Mouse (Mus musculus) cortical plate, adult 2 months (tissue): ENCODE measurements at regions not wholly inside any gene's neighbourhood (a gene's known extent, or its start where the extent isn't known, plus 50 kb on each side); places are given as distances from the start of the nearest gene placed in this dataset.
"Not testable (repeated sequence)": the region's sequence is repeated elsewhere in the genome, so short reads cannot be mapped to it uniquely, and the experiment has no call there.

ENCODE experiments used
- H3K27ac ChIP-seq: fragments of 200-500 bp; 2 replicates; pipeline ENCODE4 v1.5.1; 2012; ENCODE audit warnings: low read length, control low read depth, inconsistent platforms; ENCODE audit not compliant: insufficient read depth
- H3K4me1 ChIP-seq: fragments of 200-500 bp; 2 replicates; pipeline ENCODE4 v1.6.1; 2011; ENCODE audit warnings: low read length; ENCODE audit not compliant: control insufficient read depth, insufficient read depth
- H3K4me3 ChIP-seq: fragments of 200-500 bp; 2 replicates; pipeline ENCODE4 v1.5.1; 2011; ENCODE audit warnings: mild to moderate bottlenecking, low read length, control low read depth; ENCODE audit not compliant: insufficient read depth
- CTCF ChIP-seq: fragments of 200-500 bp; IDR thresholded peaks from 2 replicates; pipeline ENCODE4 v1.5.1; 2011; ENCODE audit warnings: mild to moderate bottlenecking, control low read depth, low read length; ENCODE audit not compliant: insufficient read depth; ENCODE audit errors: extremely low read depth
- POLR2A ChIP-seq: fragments of 200-500 bp; IDR thresholded peaks from 2 replicates; pipeline ENCODE4 v1.6.1; 2011; ENCODE audit warnings: mild to moderate bottlenecking, low read length, control low read depth; ENCODE audit not compliant: insufficient read depth; ENCODE audit errors: extremely low read depth

DNA sequence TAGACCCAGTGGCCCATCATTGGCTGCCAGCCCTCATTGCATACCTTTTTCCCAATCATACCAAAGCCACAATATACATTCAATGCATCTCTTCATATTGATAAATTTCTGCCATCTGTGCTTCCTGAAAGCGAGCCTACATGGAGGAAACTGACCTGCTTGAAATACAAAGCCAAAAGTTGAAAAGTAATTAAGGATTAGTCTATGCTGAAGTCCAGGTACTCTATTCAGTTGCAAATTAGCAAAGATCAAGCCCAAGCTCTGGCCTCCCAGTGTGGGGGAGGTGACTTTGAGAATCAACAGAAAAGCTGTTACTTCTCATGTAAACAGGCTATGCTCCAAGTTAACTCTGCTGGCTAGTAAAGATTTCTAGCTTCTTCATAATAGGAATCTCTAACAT, 210.7 kb upstream of the Ngly1 start:
- no peaks in the 10 kb centered on the region for H3K4me1 ChIP-seq
- TF ChIP-seq CTCF (no peak), POLR2A (no peak)
- H3K4me3 ChIP-seq: no peak overlapping the region
- no peak overlapping the region for H3K27ac ChIP-seq

DNA sequence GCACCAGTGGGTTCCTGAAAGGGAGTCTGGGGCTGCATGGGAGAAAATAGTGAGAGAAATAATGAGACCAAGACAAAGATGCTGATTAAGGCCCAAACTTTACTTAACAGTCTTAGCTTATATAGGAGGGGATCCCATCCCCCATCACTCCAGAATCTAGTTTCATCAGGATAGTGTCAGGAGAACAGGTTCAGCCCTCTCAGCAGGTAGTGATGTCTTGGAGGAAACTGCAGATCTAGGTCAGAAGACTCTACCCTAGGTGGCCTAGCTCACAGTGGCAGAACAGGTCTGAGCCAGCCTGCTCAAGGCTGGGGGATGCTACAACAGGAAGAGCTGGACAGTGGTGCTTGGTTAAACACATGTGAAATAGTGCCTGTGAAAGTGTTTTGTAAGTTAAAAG, 204.6 kb upstream of the Ngly1 start:
- Histone ChIP-seq H3K4me1 (no peaks in the 10 kb centered on the region), H3K27ac (no peak overlapping the region), H3K4me3 (no peak overlapping the region)
- TF ChIP-seq POLR2A (no peak), CTCF (no peak)

DNA sequence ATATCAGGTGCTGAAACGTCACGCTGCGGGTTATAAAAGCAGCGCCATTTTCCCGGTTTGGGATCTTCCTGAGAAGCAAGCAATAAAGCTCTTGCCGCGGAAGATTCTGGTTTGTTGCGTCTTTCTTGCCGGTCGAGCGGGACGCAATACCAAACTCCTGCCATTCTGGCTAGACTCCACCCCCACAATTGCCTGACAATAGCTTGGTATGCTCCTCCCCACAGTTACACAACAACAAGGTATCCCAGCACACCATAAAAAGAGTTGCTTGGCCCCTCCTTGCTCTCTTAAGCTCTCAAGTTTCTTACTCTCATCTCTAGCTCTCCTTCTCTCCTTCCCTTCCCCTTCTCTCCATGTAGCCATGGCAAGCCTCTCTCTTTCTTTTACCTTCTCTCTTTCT, 176.5 kb upstream of the Ngly1 start:
- not testable (repeated sequence) for H3K27ac ChIP-seq, H3K4me3 ChIP-seq, H3K4me1 ChIP-seq

DNA sequence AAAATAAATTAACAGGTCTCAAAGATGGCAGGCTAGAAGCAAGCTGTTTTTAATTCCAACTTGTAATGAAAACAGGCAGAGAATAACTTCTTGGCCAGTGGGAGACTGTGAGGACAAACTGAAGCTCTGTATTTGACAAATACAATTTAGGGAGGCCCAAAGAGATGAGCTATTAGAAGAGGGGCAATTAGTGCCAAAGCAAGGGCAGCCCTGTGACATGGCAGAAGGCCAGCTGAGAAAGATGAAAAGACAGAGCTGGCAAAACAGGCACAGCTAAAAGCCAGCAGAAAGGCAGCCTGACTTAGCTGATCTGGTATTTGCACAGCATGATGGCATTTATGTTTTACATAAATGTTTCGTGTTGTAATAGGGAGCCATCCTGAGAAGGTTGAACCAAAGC, 175.0 kb upstream of the Ngly1 start:
- Histone ChIP-seq H3K4me1 (no peaks in the 10 kb centered on the region), H3K27ac (no peak overlapping the region), H3K4me3 (no peak overlapping the region)
- no peak for TF ChIP-seq CTCF
- TF ChIP-seq POLR2A: no peak

DNA sequence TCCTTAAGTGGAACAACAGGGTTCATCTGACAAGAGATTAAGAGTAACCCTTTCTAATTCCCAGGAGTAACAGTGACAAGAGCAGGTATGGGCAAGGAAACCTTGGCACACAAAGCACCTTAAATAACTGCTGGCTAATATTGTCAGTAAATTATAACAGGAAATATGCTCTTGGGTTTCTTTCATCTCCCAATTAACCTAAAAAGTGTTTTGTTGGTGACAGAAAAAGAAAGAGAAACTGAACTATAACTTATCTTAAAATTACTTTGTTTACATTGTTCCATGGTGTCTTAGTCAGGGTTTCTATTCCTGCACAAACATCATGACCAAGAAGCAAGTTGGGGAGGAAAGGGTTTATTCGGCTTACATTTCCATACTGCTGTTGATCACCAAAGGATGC, 170.0 kb upstream of the Ngly1 start:
- TF ChIP-seq CTCF (no peak), POLR2A (no peak)
- Histone ChIP-seq H3K4me1 (no peaks in the 10 kb centered on the region), H3K4me3 (no peak overlapping the region), H3K27ac (no peak overlapping the region)

DNA sequence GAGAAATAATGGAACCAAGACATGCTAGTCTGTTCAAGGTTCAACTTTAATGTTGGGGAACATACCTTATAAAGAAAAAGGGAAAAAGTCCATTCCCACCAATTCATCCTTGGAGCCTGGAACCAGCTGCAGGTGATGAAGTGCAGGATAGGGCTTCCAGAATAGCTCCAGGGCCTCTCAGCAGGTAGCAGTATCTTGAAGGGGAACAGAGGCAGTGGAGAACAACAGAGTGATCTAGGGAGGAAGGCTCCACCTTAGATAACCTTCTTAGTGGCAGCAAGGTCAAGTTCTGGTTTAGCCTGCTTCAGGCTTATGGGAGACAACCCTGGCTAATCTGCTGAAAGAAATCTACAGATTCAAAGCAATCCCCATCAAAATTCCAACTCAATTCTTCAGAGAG, 161.8 kb upstream of the Ngly1 start:
- not testable (repeated sequence) for H3K4me3 ChIP-seq, H3K4me1 ChIP-seq, H3K27ac ChIP-seq

DNA sequence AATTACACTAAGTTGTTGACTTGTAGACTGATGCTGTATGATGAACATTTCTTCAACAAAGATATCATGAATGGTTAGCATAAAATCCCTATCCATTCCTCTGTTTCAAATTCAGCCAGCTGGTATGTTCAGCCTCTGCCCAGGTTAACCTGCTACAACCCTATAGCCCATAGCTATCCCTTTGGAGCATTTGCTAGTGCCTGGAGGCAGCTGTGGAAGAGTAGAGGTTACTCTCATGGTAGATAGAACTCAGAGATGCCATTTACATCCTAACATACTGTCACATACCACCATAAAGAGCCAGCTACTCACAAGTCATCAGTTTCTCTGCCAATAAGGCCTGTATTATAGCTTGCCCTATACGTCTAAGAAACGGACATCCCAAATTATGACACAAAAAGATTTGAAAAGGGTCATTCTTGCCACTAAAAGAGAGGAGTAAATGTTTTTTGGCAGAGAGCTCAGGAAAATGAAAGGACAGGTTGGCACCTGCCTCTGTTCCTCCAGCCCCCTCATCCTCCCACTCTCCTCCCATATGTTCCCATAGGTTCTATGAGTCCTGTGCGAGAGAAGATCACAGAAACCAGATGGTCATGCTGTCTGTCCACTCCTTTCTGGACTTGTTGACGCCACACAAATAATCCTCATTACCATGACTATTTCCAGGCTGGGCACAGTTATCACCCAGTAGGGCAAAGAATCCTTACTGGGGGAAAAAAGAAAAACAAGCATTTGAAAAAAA, 156.5 kb upstream of the Ngly1 start:
- TF ChIP-seq CTCF (no peak), POLR2A (no peak)
- H3K4me1 ChIP-seq: no peaks in the 10 kb centered on the region
- H3K27ac ChIP-seq: no peak overlapping the region
- H3K4me3 ChIP-seq: no peak overlapping the region

DNA sequence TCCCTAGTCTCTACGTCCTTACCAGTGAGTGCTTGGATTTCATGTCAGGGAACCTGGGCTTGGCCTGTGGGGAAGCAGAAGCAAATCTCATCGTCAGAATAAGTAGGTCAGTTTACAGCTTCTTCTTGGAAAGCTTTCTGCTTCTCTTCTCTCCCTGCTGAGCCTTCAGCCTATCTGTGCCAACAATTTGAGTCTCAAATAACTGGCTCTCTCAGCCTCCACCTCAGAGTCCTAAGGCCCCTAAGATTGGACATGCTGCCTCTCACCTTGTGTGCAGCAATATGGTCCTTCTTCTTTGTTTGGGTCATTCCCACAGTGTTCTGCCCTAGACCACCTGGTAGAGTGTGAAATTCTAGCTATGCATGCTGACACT, 156.0 kb upstream of the Ngly1 start:
- H3K27ac ChIP-seq: no peak overlapping the region
- no peak for TF ChIP-seq POLR2A
- TF ChIP-seq CTCF: no peak

DNA sequence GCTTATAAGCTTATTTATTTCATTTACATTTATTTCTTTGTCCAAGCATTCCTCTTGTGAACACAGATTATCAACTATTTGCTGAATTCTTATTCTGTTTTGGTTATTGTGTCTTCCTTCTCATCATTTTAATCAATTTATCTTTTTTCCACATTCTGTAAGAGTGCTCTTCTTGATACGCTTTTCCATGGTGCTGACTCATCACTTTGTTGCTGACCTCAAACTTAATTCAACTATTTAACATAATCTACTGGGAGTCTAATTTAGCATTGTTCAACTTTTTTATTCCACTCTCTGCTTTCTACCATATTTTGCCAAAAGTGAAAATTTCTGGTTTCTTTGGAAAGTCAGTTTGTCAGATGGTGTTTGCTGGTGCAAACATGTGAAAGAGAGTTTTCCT, 139.7 kb upstream of the Ngly1 start:
- TF ChIP-seq POLR2A: no peak
- no peak for TF ChIP-seq CTCF
- no peak overlapping the region for H3K27ac ChIP-seq

More for the DNA sequence above, 156.0 kb upstream of the Ngly1 start:
- H3K4me1 ChIP-seq: no peaks in the 10 kb centered on the region
- H3K4me3 ChIP-seq: no peak overlapping the region

DNA sequence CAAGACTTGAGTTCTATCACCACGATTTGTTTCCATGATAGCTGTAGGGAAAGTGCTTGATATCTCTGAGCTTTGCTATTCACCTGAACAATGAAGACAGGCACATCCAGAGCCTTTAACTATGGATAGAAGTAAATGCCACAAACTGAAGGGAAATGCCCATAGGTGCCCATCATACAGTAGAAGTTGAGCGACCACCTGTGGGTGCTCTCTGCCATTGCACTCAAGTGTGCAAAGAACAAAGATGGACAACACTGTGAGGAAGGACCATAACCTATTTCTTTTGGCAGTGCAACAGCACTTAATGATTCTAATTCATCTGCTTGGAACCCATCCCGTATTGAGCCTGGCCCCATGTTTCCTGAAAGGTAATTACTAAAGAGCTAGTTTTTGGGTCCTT, 116.4 kb upstream of the Ngly1 start:
- H3K4me1 ChIP-seq: no peaks in the 10 kb centered on the region
- no peak overlapping the region for H3K4me3 ChIP-seq
- TF ChIP-seq CTCF (no peak), POLR2A (no peak)
- H3K27ac ChIP-seq: no peak overlapping the region

More for the DNA sequence above, 139.7 kb upstream of the Ngly1 start:
- H3K4me1 ChIP-seq: no peaks in the 10 kb centered on the region
- no peak overlapping the region for H3K4me3 ChIP-seq

DNA sequence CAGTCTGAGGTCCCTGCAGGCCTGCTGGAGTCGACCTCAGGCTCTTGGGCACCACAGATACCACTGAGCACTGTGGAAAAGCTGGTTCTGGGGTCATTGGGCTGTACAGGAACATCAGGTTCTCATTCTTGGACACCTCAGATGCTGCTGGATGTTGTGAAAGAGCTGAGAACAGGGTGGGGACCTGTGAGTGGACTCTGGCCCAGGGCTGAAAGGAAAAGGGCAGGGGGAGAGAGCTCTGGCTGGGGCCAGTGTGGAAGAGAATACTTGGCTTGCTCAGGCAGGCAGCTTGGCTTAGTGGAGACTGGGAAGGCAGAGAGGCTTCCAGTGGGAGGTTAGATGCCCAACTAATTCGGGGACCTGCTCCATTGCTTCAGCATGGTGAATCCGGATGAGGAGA, 115.7 kb upstream of the Ngly1 start:
- no peak for TF ChIP-seq CTCF
- TF ChIP-seq POLR2A: no peak

More for the DNA sequence above, 115.7 kb upstream of the Ngly1 start:
- no peak overlapping the region for H3K4me3 ChIP-seq
- H3K27ac ChIP-seq: no peak overlapping the region
- no peaks in the 10 kb centered on the region for H3K4me1 ChIP-seq
